Mouse (Mus musculus) ovary, adult 2 months (tissue): ENCODE results near the gene Egfr. TPM values are rescaled to one million over a fixed set of nuclear protein-coding genes. Genes with fewer than 3 reads are reported as not detected.

Experiments used
- polyA plus RNA-seq: library from polyadenylated mRNA; depleted of rRNA; stranded (reverse); fragments of >200 nt; gene quantifications from 2 replicates; pipeline ENCODE4 v1.2.3, GENCODE M21; 2012; rRNA removed

Egfr gene
- 125 and 126 TPM in 2 replicates for polyA plus RNA-seq

DNA sequence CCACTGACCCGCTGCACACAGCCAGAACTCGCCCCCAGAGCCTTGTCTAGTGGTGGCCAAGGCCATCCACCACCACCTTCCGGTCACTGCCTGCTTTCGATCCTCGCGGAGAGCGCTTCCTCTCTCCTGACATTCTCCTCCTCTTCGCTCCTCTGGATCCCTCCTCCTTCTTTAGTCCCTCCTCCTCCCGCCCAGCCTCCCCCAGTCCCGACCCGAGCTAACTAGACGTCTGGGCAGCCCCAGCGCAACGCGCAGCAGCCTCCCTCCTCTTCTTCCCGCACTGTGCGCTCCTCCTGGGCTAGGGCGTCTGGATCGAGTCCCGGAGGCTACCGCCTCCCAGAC, at the start of gene Egfr:
TSS of gene Egfr (plus strand) at position 197 of the 342 bp plus-strand sequence.

DNA sequence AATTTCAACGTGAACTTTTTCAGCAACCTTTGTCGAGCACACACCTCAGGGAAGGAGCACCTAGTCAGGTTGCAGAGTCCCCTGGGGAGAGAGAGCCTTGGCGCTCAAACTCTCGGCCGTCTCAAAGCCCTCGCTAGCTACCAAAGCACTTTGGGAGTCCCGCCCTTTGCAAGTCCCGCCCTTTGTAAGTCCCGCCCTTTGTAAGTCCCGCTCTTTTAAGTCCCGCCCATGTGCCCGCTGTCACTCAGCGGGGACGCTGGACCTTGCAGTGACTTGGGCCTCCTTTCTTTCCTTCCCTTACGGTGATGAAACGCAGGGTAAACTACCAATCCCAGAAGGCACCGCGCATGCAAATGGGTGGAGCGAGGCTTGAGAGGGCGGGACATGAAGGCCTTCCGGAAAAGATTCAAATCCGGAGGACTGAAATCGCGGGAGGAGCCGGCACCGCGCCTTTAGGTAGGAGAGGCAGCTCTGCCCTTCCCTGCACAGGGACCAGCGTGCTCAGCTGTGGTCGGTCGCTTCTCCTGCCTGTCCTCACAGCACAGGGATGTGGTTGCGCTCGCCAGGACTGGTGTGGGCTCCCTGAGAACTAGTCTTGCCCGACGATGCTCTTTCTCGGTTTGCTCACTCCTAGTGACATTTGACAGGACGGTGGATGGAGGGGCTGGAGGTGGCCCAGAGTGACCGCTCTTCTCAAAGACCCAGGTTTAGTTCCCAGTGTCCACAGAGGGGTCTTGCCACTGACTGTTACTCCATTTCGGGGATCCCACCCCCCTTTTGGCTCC, 199.2 kb downstream of the Egfr start, which contains the start of gene Fbxo48:
TSS of gene Fbxo48 (plus strand) at position 400 of the 785 bp plus-strand sequence.

Other genes with a start within 250 kb of the Egfr start
- gene Sec61g, start 243.7 kb upstream of the Egfr start, polyA plus RNA-seq: 3.0 and 6.6 TPM in 2 replicates
- 0.48 and 0.55 TPM in 2 replicates for gene Fbxo48, start 199.2 kb downstream of the Egfr start, polyA plus RNA-seq